Mouse (Mus musculus) lung, adult 10 weeks (tissue): ENCODE data around the gene Gm14443. TPM values are rescaled to one million over a fixed set of nuclear protein-coding genes. Genes with fewer than 3 reads are reported as not detected.

Source experiments
- polyA plus RNA-seq: library from polyadenylated mRNA; stranded (reverse); fragments of 350-450 nt; fragmentation: Illumina TruSeq; extraction: RNeasy Lipid Tissue Mini Kit (QIAGEN cat#74804); gene quantifications from one replicate; pipeline ENCODE4 v1.2.3, GENCODE M21; 2014; ENCODE audit warnings: low read depth, low replicate concordance; ENCODE audit not compliant: insufficient read depth

Gm14443 gene
- 0.27 TPM for polyA plus RNA-seq

GRCm38 (mm10) chr2:175175401-175176180 lies at the start of gene Gm14443:
Gm14443 (minus strand) TSS chr2:175175871.

GRCm38 (mm10) chr2:175206732-175207131 lies 31.1 kb upstream of the Gm14443 start, which contains the start of gene Gm14391:
Gm14391 (minus strand) TSS chr2:175206917.

GRCm38 (mm10) chr2:175141993-175142295 lies 33.7 kb downstream of the Gm14443 start, which contains the start of gene Gm14399:
Gm14399 (minus strand) TSS chr2:175142012.

Other genes with a start within 250 kb of the Gm14443 start
- not detected for gene Gm14444, start 165.6 kb downstream of the Gm14443 start, polyA plus RNA-seq
- not detected for gene Gm14393, start 108.1 kb downstream of the Gm14443 start, polyA plus RNA-seq
- 2.5 TPM for gene Gm14399, start 33.9 kb downstream of the Gm14443 start, polyA plus RNA-seq
- 3.4 TPM for gene Gm14391, start 31.0 kb upstream of the Gm14443 start, polyA plus RNA-seq
- 2.4 TPM for gene Gm14440, start 99.3 kb upstream of the Gm14443 start, polyA plus RNA-seq
- gene Gm4631, start 162.3 kb upstream of the Gm14443 start, polyA plus RNA-seq, result 11.9 TPM
- gene Zfp968, start 196.6 kb upstream of the Gm14443 start, polyA plus RNA-seq, result 2.8 TPM